In genomic region chr12:72518114-72518728, GRCm38 (mm10) we compare ENCODE assay signal across 15 mouse cellular contexts. TPM values are rescaled to one million over a fixed set of nuclear protein-coding genes. Genes with fewer than 3 reads are reported as not detected.
DNase-seq lines count a peak whose midpoint lies in the region; ATAC-seq and TF ChIP-seq lines count a peak whose summit lies in the region.
"Had no signal": no experiment of that assay in that cellular context is flagged by ENCODE, and none has a peak within 500 bp of the region (broad histone marks: within the 10 kb centered on the region; RNA-seq: fewer than 3 reads in every experiment).

No protein-coding gene starts in this region.

- peak overlapping the region; percentile 37 for H3K4me2 ChIP-seq in midbrain, embryonic 14.5 days (ENCODE audit: low read length)
- H3K4me2 ChIP-seq: heart, embryonic 13.5 days; liver, embryonic 12.5 days; lung, embryonic 15.5 days had no signal

- peaks cover 13% of the 10 kb centered on the region; the same call in 1 of the 2 replicates for H3K4me1 ChIP-seq in hindbrain, embryonic 10.5 days (replicated peaks)
- H3K4me1 ChIP-seq in midbrain, embryonic 14.5 days (ENCODE audit: control insufficient read depth, insufficient read depth, low read length): no peaks in the 10 kb centered on the region
- H3K4me1 ChIP-seq: heart, embryonic 13.5 days; lung, embryonic 15.5 days had no signal

- no peak overlapping the region for H3K27ac ChIP-seq in hindbrain, embryonic 10.5 days
- no peak overlapping the region for H3K27ac ChIP-seq in midbrain, embryonic 14.5 days (replicated peaks; ENCODE audit: low read depth, low read length)
- H3K27ac ChIP-seq: heart, embryonic 13.5 days; liver, embryonic 12.5 days; lung, embryonic 15.5 days had no signal

- WGBS in hindbrain, embryonic 10.5 days: 43% methylated on average over 12 of the region's 12 CpGs
- 26% methylated on average over 12 of the region's 12 CpGs for WGBS in midbrain, embryonic 14.5 days

- peak overlapping the region; percentile 2; the same call in 1 of the 2 replicates for H3K4me3 ChIP-seq in hindbrain, embryonic 10.5 days
- no peak overlapping the region for H3K4me3 ChIP-seq in midbrain, embryonic 14.5 days (replicated peaks; ENCODE audit: low read depth, low read length)
- H3K4me3 ChIP-seq: heart, embryonic 13.5 days; liver, embryonic 12.5 days; lung, embryonic 15.5 days had no signal

- H3K36me3 ChIP-seq in hindbrain, embryonic 10.5 days: no peaks in the 10 kb centered on the region
- no peaks in the 10 kb centered on the region for H3K36me3 ChIP-seq in midbrain, embryonic 14.5 days (ENCODE audit: control insufficient read depth, insufficient read depth, low read length)
- H3K36me3 ChIP-seq: heart, embryonic 13.5 days; liver, embryonic 12.5 days; lung, embryonic 15.5 days had no signal

- no peaks in the 10 kb centered on the region for H3K9me3 ChIP-seq in hindbrain, embryonic 10.5 days
- H3K9me3 ChIP-seq in midbrain, embryonic 14.5 days (ENCODE audit: control insufficient read depth, low read length): no peaks in the 10 kb centered on the region
- H3K9me3 ChIP-seq: heart, embryonic 13.5 days; liver, embryonic 12.5 days; lung, embryonic 15.5 days had no signal

- H3K9ac ChIP-seq in midbrain, embryonic 14.5 days (replicated peaks; ENCODE audit: low read length): no peak overlapping the region
- H3K9ac ChIP-seq: heart, embryonic 13.5 days; liver, embryonic 12.5 days; lung, embryonic 15.5 days had no signal

- peaks cover 7% of the 10 kb centered on the region for H3K27me3 ChIP-seq in hindbrain, embryonic 10.5 days (ENCODE audit: insufficient read depth, poor library complexity, severe bottlenecking)
- H3K27me3 ChIP-seq in midbrain, embryonic 14.5 days (ENCODE audit: control insufficient read depth, insufficient read depth, low read length): no peaks in the 10 kb centered on the region
- H3K27me3 ChIP-seq: heart, embryonic 13.5 days; liver, embryonic 12.5 days; lung, embryonic 15.5 days had no signal

- TF ChIP-seq CTCF in brain, embryonic 14.5 days (IDR thresholded peaks at IDR 0.05; ENCODE audit: borderline replicate concordance, extremely low read depth, insufficient read depth, insufficient read length): no peak

- no peak for TF ChIP-seq POLR2A in brain, embryonic 14.5 days (IDR thresholded peaks at IDR 0.05; ENCODE audit: borderline replicate concordance, extremely low read depth, insufficient read depth, insufficient read length, poor library complexity, severe bottlenecking)

- peak; percentile 86 for DNase-seq in brain, embryonic 14.5 days (ENCODE audit: low read depth)
- peak; percentile 12 for DNase-seq in embryo, embryonic 9.5 days (ENCODE audit: extremely low spot score)
- DNase-seq in hindbrain, embryonic 10.5 days (ENCODE audit: low spot score): peak; percentile 28
- peak; percentile 43 for DNase-seq in midbrain, embryonic 14.5 days
- no peak for DNase-seq in cerebellum, postnatal 25 days
- no peak for DNase-seq in cerebellum, adult 9-11 months
- no peak for DNase-seq in cerebellum, adult 11 months
- DNase-seq: cerebellum, postnatal 14 days; heart, postnatal 4 days; kidney, adult 2 months; kidney, postnatal 25 days; right cerebral cortex, postnatal 4 days had no signal

- ATAC-seq in midbrain, embryonic 14.5 days (ENCODE audit: low FRiP score, low TSS enrichment): no peak
- ATAC-seq: liver, embryonic 12.5 days had no signal

RNA-seq across cellular contexts. Expression of gene Pcnx4, which starts 18.0 kb away (rescaled TPM):
- polyA plus RNA-seq in brain, embryonic 14.5 days (2012; rRNA removed): 15.7 and 17.7 TPM in 2 replicates
- polyA plus RNA-seq in hindbrain, embryonic 10.5 days (2016; fragmentation: Nextera tagmentation; extraction: Ambion mirVana): 12.9 and 13.7 TPM in 2 replicates
- polyA plus RNA-seq in midbrain, embryonic 14.5 days (2014; fragmentation: Nextera tagmentation; extraction: Ambion mirVana): 17.9 and 26.2 TPM in 2 replicates

Comparison
In these comparisons a context has a peak if more than half of its experiments do, and no peak if none do; other contexts are left out.
1. DNase-seq: peak in brain, embryonic 14.5 days (single experiment), embryo, embryonic 9.5 days (single experiment), hindbrain, embryonic 10.5 days (single experiment) and midbrain, embryonic 14.5 days (single experiment); none in cerebellum, postnatal 25 days (0 of 2), cerebellum, adult 9-11 months (single experiment) and cerebellum, adult 11 months (single experiment).